In the genomic region with DNA sequence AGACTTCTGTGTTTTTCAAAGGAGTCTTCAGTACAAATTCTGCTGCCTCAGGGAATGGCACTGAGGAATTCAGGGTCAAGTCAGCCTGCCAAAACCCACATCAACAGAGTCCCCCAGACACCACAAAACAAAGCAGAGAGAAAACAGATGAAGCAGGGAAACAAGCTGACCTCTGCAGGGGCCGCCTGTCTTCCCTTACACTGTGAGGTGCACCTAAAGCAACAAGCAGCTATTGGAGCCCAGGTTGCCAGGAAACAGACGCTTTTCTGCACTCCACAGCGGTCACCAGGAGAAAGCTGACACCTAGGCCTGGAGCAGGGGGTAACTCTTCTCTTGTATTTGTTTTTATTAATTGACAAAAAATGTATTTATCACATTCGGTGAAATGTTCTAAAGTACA, we compare ENCODE assay signal across 11 mouse cellular contexts. TPM values are rescaled to one million over a fixed set of nuclear protein-coding genes. Genes with fewer than 3 reads are reported as not detected.
DNase-seq lines count a peak whose midpoint lies in the region; ATAC-seq and TF ChIP-seq lines count a peak whose summit lies in the region.
"Had no signal": no experiment of that assay in that cellular context is flagged by ENCODE, and none has a peak within 500 bp of the region (broad histone marks: within the 10 kb centered on the region; RNA-seq: fewer than 3 reads in every experiment).

No protein-coding gene starts in this region.

- DNase-seq in kidney, adult 2 months, result no peak
- peak; percentile 45 for DNase-seq in embryo, embryonic 9.5 days (ENCODE audit: extremely low spot score)
- peak; percentile 12 for DNase-seq in kidney, postnatal 10 days
- peak; percentile 58 for DNase-seq in ovary, postnatal 36 days (ENCODE audit: low spot score)
- no peak for DNase-seq in thymus, postnatal 25 days
- DNase-seq in cerebellum, adult 9-10 months, result no peak
- DNase-seq: heart, adult 2 months; layer of hippocampus, postnatal 36 days had no signal

- ATAC-seq in kidney, embryonic 16.5 days (ENCODE audit: low FRiP score, low TSS enrichment), result peak; percentile 87; the same call in 1 of the 2 replicates

- H3K36me3 ChIP-seq in kidney, embryonic 16.5 days (ENCODE audit: insufficient read depth, low read length), result no peaks in the 10 kb centered on the region
- H3K36me3 ChIP-seq in kidney, adult 2 months (ENCODE audit: control insufficient read depth, insufficient read depth, low read length), result no peaks in the 10 kb centered on the region
- H3K36me3 ChIP-seq: liver, embryonic 15.5 days; stomach, embryonic 15.5 days had no signal

- no peak for TF ChIP-seq CTCF in kidney, adult 2 months (conservative IDR thresholded peaks at IDR 0.05; ENCODE audit: insufficient read depth, insufficient read length, low read depth, low read length)

- no peak for TF ChIP-seq POLR2A in kidney, adult 2 months (IDR thresholded peaks at IDR 0.05; ENCODE audit: low read depth, low read length)

- H3K4me1 ChIP-seq in kidney, embryonic 16.5 days (ENCODE audit: insufficient read depth, low read length), result peaks cover 11% of the 10 kb centered on the region
- H3K4me1 ChIP-seq in kidney, adult 2 months (ENCODE audit: control insufficient read depth, insufficient read depth, low read length), result no peaks in the 10 kb centered on the region; the same call in 1 of the 2 replicates
- H3K4me1 ChIP-seq: liver, embryonic 15.5 days; stomach, embryonic 15.5 days had no signal

- H3K27ac ChIP-seq in kidney, embryonic 16.5 days (ENCODE audit: low read length), result no peak overlapping the region
- no peak overlapping the region for H3K27ac ChIP-seq in kidney, adult 2 months (ENCODE audit: insufficient read depth, low read depth, low read length)
- H3K27ac ChIP-seq: heart, adult 2 months; liver, embryonic 15.5 days; stomach, embryonic 15.5 days had no signal

- 17% methylated on average over 4 of the region's 4 CpGs for whole genome bisulfite sequencing in kidney, embryonic 16.5 days
- WGBS in kidney, adult 2 months, result 49% methylated on average over 4 of the region's 4 CpGs

- H3K4me3 ChIP-seq in kidney, embryonic 16.5 days (ENCODE audit: low read length), result no peak overlapping the region
- no peak overlapping the region for H3K4me3 ChIP-seq in kidney, adult 2 months (ENCODE audit: insufficient read depth, low read depth, low read length)
- H3K4me3 ChIP-seq: heart, adult 2 months; liver, embryonic 15.5 days; stomach, embryonic 15.5 days had no signal

- H3K4me2 ChIP-seq in kidney, embryonic 16.5 days (replicated peaks; ENCODE audit: low read depth, low read length), result no peak overlapping the region
- H3K4me2 ChIP-seq: liver, embryonic 15.5 days; stomach, embryonic 15.5 days had no signal

- no peaks in the 10 kb centered on the region for H3K9me3 ChIP-seq in kidney, embryonic 16.5 days (ENCODE audit: low read length)
- H3K9me3 ChIP-seq: liver, embryonic 15.5 days; stomach, embryonic 15.5 days had no signal

- H3K9ac ChIP-seq in kidney, embryonic 16.5 days (replicated peaks; ENCODE audit: low read length), result no peak overlapping the region
- H3K9ac ChIP-seq: liver, embryonic 15.5 days; stomach, embryonic 15.5 days had no signal

- no peaks in the 10 kb centered on the region for H3K27me3 ChIP-seq in kidney, embryonic 16.5 days (ENCODE audit: insufficient read depth, low read length)
- H3K27me3 ChIP-seq in kidney, adult 2 months (replicated peaks; ENCODE audit: control insufficient read depth, insufficient read depth, low read length), result no peaks in the 10 kb centered on the region
- H3K27me3 ChIP-seq: liver, embryonic 15.5 days; stomach, embryonic 15.5 days had no signal

RNA-seq across cellular contexts. Expression of a gene that starts 28.5 kb away (rescaled TPM):
- polyA plus RNA-seq in kidney, embryonic 16.5 days (2015; fragmentation: Nextera tagmentation; extraction: Ambion mirVana), result 1.8 and 1.9 TPM in 2 replicates
- polyA plus RNA-seq in kidney, adult 2 months (2012; rRNA removed), result 2.7 and 2.9 TPM in 2 replicates

Comparison
In these comparisons a context has a peak if more than half of its experiments do, and no peak if none do; other contexts are left out.
1. DNase-seq: peak in embryo, embryonic 9.5 days (single experiment), kidney, postnatal 10 days (single experiment) and ovary, postnatal 36 days (single experiment); none in kidney, adult 2 months (single experiment), thymus, postnatal 25 days (single experiment) and cerebellum, adult 9-10 months (single experiment).